Mouse (Mus musculus): ENCODE results near the gene Krt12. TPM values are rescaled to one million over a fixed set of nuclear protein-coding genes. Genes with fewer than 3 reads are reported as not detected.
A peak's percentile ranks its signal among the peaks of the same experiment; 100 is the strongest.

Krt12 gene
- polyA plus RNA-seq, 1 experiment from 2014 or later = not detected

- Histone ChIP-seq H3K9ac (ENCODE audit: low read depth, low read length) (no peak overlapping the region), H3K27ac (replicated peaks; ENCODE audit: low read depth, low read length) (no peak overlapping the region), H3K27me3 (replicated peaks; ENCODE audit: control insufficient read depth, insufficient read depth, low read length) (no peaks in the 10 kb centered on the region), H3K36me3 (ENCODE audit: control insufficient read depth, insufficient read depth, low read length) (no peaks in the 10 kb centered on the region), H3K9me3 (ENCODE audit: control insufficient read depth, low read length) (no peaks in the 10 kb centered on the region), H3K4me3 (ENCODE audit: low read depth, low read length) (no peak overlapping the region), H3K4me1 (ENCODE audit: control insufficient read depth, insufficient read depth, low read length) (no peaks in the 10 kb centered on the region), H3K4me2 (ENCODE audit: low read depth, low read length) (no peak overlapping the region)
- WGBS = 85% methylated on average over 4 of the region's 4 CpGs
- no peak for DNase-seq (ENCODE audit: low spot score)
- ATAC-seq (ENCODE audit: low read depth) = no peak
Observed at GRCm38 (mm10) chr11:99454044-99454443, 32.0 kb upstream of the Krt12 start.

GRCm38 (mm10) chr11:99448769-99449168 is 26.7 kb upstream of the Krt12 start:
- no peaks in the 10 kb centered on the region for H3K9me3 ChIP-seq (ENCODE audit: control insufficient read depth, low read length)
- 49% methylated on average over 2 of the region's 2 CpGs for WGBS
- no peaks in the 10 kb centered on the region for H3K27me3 ChIP-seq (replicated peaks; ENCODE audit: control insufficient read depth, insufficient read depth, low read length)
- H3K27ac ChIP-seq (replicated peaks; ENCODE audit: low read depth, low read length) = no peak overlapping the region
- no peak for ATAC-seq (ENCODE audit: low read depth)
- no peak overlapping the region for H3K4me2 ChIP-seq (ENCODE audit: low read depth, low read length)
- DNase-seq (ENCODE audit: low spot score) = no peak
- no peaks in the 10 kb centered on the region for H3K4me1 ChIP-seq (ENCODE audit: control insufficient read depth, insufficient read depth, low read length)
- H3K9ac ChIP-seq (ENCODE audit: low read depth, low read length) = no peak overlapping the region
- H3K36me3 ChIP-seq (ENCODE audit: control insufficient read depth, insufficient read depth, low read length) = no peaks in the 10 kb centered on the region
- H3K4me3 ChIP-seq (ENCODE audit: low read depth, low read length) = no peak overlapping the region

DNA sequence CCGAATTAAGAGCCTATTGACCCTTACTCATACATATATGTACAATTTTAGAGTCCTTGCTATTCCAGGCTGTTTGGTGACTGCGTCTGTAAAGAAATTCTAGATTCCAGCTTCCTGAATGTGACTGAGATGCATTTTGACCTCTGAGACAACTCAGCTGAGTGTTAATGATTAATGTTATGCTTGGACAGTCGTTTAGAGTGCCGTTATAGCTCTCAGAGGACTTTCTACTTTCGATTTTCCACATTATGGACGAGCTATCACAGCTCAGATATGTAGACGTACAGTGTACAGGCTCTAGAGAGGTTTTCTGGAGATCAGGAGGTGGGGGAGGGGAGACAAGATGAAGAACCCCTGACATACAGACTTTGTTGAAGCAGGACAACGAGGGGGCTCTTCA is 19.2 kb upstream of the Krt12 start:
- no peaks in the 10 kb centered on the region for H3K9me3 ChIP-seq (ENCODE audit: control insufficient read depth, low read length)
- ATAC-seq (ENCODE audit: low read depth) = no peak
- H3K9ac ChIP-seq (ENCODE audit: low read depth, low read length) = no peak overlapping the region
- H3K4me1 ChIP-seq (ENCODE audit: control insufficient read depth, insufficient read depth, low read length) = no peaks in the 10 kb centered on the region
- H3K4me3 ChIP-seq (ENCODE audit: low read depth, low read length) = no peak overlapping the region
- no peak for DNase-seq (ENCODE audit: low spot score)
- no peaks in the 10 kb centered on the region for H3K27me3 ChIP-seq (replicated peaks; ENCODE audit: control insufficient read depth, insufficient read depth, low read length)
- H3K36me3 ChIP-seq (ENCODE audit: control insufficient read depth, insufficient read depth, low read length) = no peaks in the 10 kb centered on the region
- 67% methylated on average over 8 of the region's 8 CpGs for WGBS
- no peak overlapping the region for H3K27ac ChIP-seq (replicated peaks; ENCODE audit: low read depth, low read length)
- no peak overlapping the region for H3K4me2 ChIP-seq (ENCODE audit: low read depth, low read length)

GRCm38 (mm10) chr11:99439465-99439864 is 17.4 kb upstream of the Krt12 start:
- Histone ChIP-seq H3K4me1 (ENCODE audit: control insufficient read depth, insufficient read depth, low read length) (no peaks in the 10 kb centered on the region), H3K27ac (replicated peaks; ENCODE audit: low read depth, low read length) (no peak overlapping the region)
- WGBS = 58% methylated on average over 10 of the region's 10 CpGs

DNA sequence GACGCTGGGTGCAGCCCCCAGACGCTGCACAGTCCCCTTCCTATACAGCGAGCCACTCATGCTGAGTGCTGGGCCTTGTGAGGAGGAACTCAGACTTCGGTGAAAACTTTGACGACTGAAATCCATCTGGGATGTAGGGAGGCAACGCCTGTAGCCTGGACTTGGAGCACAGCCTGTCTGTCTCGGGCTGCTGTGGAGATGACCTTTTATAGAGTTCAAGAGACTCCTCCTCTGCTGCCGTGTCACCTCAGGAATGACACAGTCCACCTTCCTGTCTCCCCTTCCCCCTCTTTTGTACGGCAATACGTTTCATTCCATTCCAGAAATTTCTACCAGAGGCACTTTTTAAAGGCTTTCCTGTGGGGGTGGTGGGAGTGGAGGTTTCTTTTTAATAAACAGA is 15.9 kb upstream of the Krt12 start, which contains the start of gene Krt20:
TSS of gene Krt20 (minus strand) at position 179 of the 400 bp plus-strand sequence.
- WGBS = 27% methylated on average over 10 of the region's 10 CpGs
- H3K9me3 ChIP-seq (ENCODE audit: control insufficient read depth, low read length) = no peaks in the 10 kb centered on the region
- no peak within 1 kb of the TSS for H3K9ac ChIP-seq (ENCODE audit: low read depth, low read length)
- H3K4me1 ChIP-seq (ENCODE audit: control insufficient read depth, insufficient read depth, low read length) = no peaks in the 10 kb centered on the region
- H3K4me3 ChIP-seq (ENCODE audit: low read depth, low read length) = no peak within 1 kb of the TSS
- H3K36me3 ChIP-seq (ENCODE audit: control insufficient read depth, insufficient read depth, low read length) = no peaks in the 10 kb centered on the region
- H3K27ac ChIP-seq (replicated peaks; ENCODE audit: low read depth, low read length) = no peak within 1 kb of the TSS
- DNase-seq (ENCODE audit: low spot score) = no peak
- H3K4me2 ChIP-seq (ENCODE audit: low read depth, low read length) = no peak within 1 kb of the TSS
- H3K27me3 ChIP-seq (replicated peaks; ENCODE audit: control insufficient read depth, insufficient read depth, low read length) = no peaks in the 10 kb centered on the region
- ATAC-seq (ENCODE audit: low read depth) = no peak

More at GRCm38 (mm10) chr11:99439465-99439864, 17.4 kb upstream of the Krt12 start:
- no peaks in the 10 kb centered on the region for H3K36me3 ChIP-seq (ENCODE audit: control insufficient read depth, insufficient read depth, low read length)
- no peak overlapping the region for H3K4me3 ChIP-seq (ENCODE audit: low read depth, low read length)
- DNase-seq (ENCODE audit: low spot score) (no peak), ATAC-seq (ENCODE audit: low read depth) (no peak)
- H3K9ac ChIP-seq (ENCODE audit: low read depth, low read length) = no peak overlapping the region
- H3K27me3 ChIP-seq (replicated peaks; ENCODE audit: control insufficient read depth, insufficient read depth, low read length) = no peaks in the 10 kb centered on the region
- no peaks in the 10 kb centered on the region for H3K9me3 ChIP-seq (ENCODE audit: control insufficient read depth, low read length)
- no peak overlapping the region for H3K4me2 ChIP-seq (ENCODE audit: low read depth, low read length)

DNA sequence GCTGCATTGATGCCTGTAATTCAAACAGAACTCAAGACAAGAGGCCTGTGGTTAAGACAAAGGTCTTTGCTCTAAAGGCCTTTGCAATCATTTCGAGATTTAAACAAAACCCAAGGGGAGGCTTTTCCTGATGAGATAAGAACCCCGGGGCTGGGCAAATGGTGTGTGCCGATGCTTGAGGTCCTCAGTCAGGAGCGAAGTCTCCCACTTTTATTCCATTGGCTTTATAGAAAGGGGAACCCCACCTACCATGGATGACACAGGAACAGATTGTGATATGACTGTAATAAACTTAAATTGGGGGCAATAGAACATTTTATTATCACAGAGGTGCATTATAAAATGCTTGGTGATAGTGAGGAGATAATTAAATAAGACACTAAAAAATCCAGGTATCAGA is 14.6 kb upstream of the Krt12 start:
- H3K27me3 ChIP-seq (replicated peaks; ENCODE audit: control insufficient read depth, insufficient read depth, low read length) = no peaks in the 10 kb centered on the region
- no peak for ATAC-seq (ENCODE audit: low read depth)
- no peak overlapping the region for H3K4me2 ChIP-seq (ENCODE audit: low read depth, low read length)
- H3K9me3 ChIP-seq (ENCODE audit: control insufficient read depth, low read length) = no peaks in the 10 kb centered on the region
- H3K36me3 ChIP-seq (ENCODE audit: control insufficient read depth, insufficient read depth, low read length) = no peaks in the 10 kb centered on the region
- H3K9ac ChIP-seq (ENCODE audit: low read depth, low read length) = no peak overlapping the region
- 71% methylated on average over 4 of the region's 4 CpGs for WGBS
- H3K4me1 ChIP-seq (ENCODE audit: control insufficient read depth, insufficient read depth, low read length) = no peaks in the 10 kb centered on the region
- DNase-seq (ENCODE audit: low spot score) = no peak
- H3K27ac ChIP-seq (replicated peaks; ENCODE audit: low read depth, low read length) = no peak overlapping the region
- no peak overlapping the region for H3K4me3 ChIP-seq (ENCODE audit: low read depth, low read length)

GRCm38 (mm10) chr11:99430670-99431069 is 8.6 kb upstream of the Krt12 start:
- H3K4me1 ChIP-seq (ENCODE audit: control insufficient read depth, insufficient read depth, low read length) = no peaks in the 10 kb centered on the region
- H3K4me3 ChIP-seq (ENCODE audit: low read depth, low read length) = no peak overlapping the region
- no peaks in the 10 kb centered on the region for H3K27me3 ChIP-seq (replicated peaks; ENCODE audit: control insufficient read depth, insufficient read depth, low read length)
- DNase-seq (ENCODE audit: low spot score) = peak; percentile 71
- WGBS = 46% methylated on average over 12 of the region's 12 CpGs
- H3K9me3 ChIP-seq (ENCODE audit: control insufficient read depth, low read length) = no peaks in the 10 kb centered on the region
- no peak overlapping the region for H3K27ac ChIP-seq (replicated peaks; ENCODE audit: low read depth, low read length)
- H3K36me3 ChIP-seq (ENCODE audit: control insufficient read depth, insufficient read depth, low read length) = no peaks in the 10 kb centered on the region
- H3K9ac ChIP-seq (ENCODE audit: low read depth, low read length) = no peak overlapping the region
- H3K4me2 ChIP-seq (ENCODE audit: low read depth, low read length) = no peak overlapping the region
- peak; percentile 26; the same call in 1 of the 2 replicates for ATAC-seq (ENCODE audit: low read depth)

- H3K27ac ChIP-seq (replicated peaks; ENCODE audit: low read depth, low read length) = no peak overlapping the region
- no peak overlapping the region for H3K9ac ChIP-seq (ENCODE audit: low read depth, low read length)
- WGBS = 40% methylated on average over 10 of the region's 10 CpGs
- no peaks in the 10 kb centered on the region for H3K4me1 ChIP-seq (ENCODE audit: control insufficient read depth, insufficient read depth, low read length)
- no peak for DNase-seq (ENCODE audit: low spot score)
- no peak overlapping the region for H3K4me3 ChIP-seq (ENCODE audit: low read depth, low read length)
- no peaks in the 10 kb centered on the region for H3K36me3 ChIP-seq (ENCODE audit: control insufficient read depth, insufficient read depth, low read length)
- ATAC-seq (ENCODE audit: low read depth) = no peak
- no peaks in the 10 kb centered on the region for H3K27me3 ChIP-seq (replicated peaks; ENCODE audit: control insufficient read depth, insufficient read depth, low read length)
- H3K4me2 ChIP-seq (ENCODE audit: low read depth, low read length) = no peak overlapping the region
- H3K9me3 ChIP-seq (ENCODE audit: control insufficient read depth, low read length) = no peaks in the 10 kb centered on the region
Observed at GRCm38 (mm10) chr11:99420586-99420985, 1.5 kb downstream of the Krt12 start.

DNA sequence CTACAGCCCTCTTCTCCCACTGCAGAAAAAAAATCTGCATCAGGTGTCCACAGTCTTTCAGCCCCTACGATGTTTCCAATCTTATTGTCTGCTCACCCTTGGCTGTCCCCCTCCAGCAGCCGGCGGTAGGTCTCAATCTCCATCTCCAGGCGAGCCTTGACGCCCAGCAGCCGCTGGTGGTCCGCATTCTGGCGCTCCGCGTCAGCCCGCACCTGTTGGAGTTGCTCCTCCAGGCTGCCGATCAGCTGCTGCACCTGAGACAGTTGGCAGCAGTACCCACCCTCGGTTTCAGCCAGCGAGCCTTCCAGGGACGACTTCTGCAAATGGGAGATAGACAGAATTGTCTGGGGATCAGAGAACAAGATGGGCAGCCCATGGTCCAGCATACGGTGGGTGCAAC is 4.2 kb downstream of the Krt12 start:
- Histone ChIP-seq H3K9me3 (ENCODE audit: control insufficient read depth, low read length) (no peaks in the 10 kb centered on the region), H3K27ac (replicated peaks; ENCODE audit: low read depth, low read length) (no peak overlapping the region), H3K9ac (ENCODE audit: low read depth, low read length) (no peak overlapping the region), H3K27me3 (replicated peaks; ENCODE audit: control insufficient read depth, insufficient read depth, low read length) (no peaks in the 10 kb centered on the region), H3K4me3 (ENCODE audit: low read depth, low read length) (no peak overlapping the region), H3K4me2 (ENCODE audit: low read depth, low read length) (no peak overlapping the region), H3K4me1 (ENCODE audit: control insufficient read depth, insufficient read depth, low read length) (no peaks in the 10 kb centered on the region), H3K36me3 (ENCODE audit: control insufficient read depth, insufficient read depth, low read length) (no peaks in the 10 kb centered on the region)
- DNase-seq (ENCODE audit: low spot score) = no peak
- no peak for ATAC-seq (ENCODE audit: low read depth)
- 74% methylated on average over 16 of the region's 16 CpGs for WGBS
